Mouse (Mus musculus) testis, postnatal 10 days (tissue): ENCODE data around the gene Ppp1r3f.

Experiments
- DNase-seq: peaks from one replicate; pipeline ENCODE4 v3.0.0; 2021; ENCODE audit warnings: low spot score

Gene Ppp1r3f

GRCm38 (mm10) chrX:7574087-7574884 lies at the start of gene Ppp1r3f:
Ppp1r3f (minus strand) TSS chrX:7574283.
- peak; percentile 92 for DNase-seq

GRCm38 (mm10) chrX:7617889-7618551 lies 43.9 kb upstream of the Ppp1r3f start:
- DNase-seq: no peak

GRCm38 (mm10) chrX:7610536-7611258 lies 36.6 kb upstream of the Ppp1r3f start:
- no peak for DNase-seq

GRCm38 (mm10) chrX:7610035-7610434 lies 36.0 kb upstream of the Ppp1r3f start:
- no peak for DNase-seq

- no peak for DNase-seq
Measured at GRCm38 (mm10) chrX:7606783-7607182, 32.7 kb upstream of the Ppp1r3f start, which contains the start of gene Cacna1f. Cacna1f (plus strand) TSS chrX:7607083.

- no peak for DNase-seq
Measured at GRCm38 (mm10) chrX:7605575-7605941, 31.5 kb upstream of the Ppp1r3f start.

GRCm38 (mm10) chrX:7604879-7605574 lies 30.9 kb upstream of the Ppp1r3f start, which contains the start of gene Ccdc22:
Ccdc22 (minus strand) TSS chrX:7605517.
- DNase-seq: peak; percentile 82

GRCm38 (mm10) chrX:7604004-7604403 lies 29.9 kb upstream of the Ppp1r3f start:
- DNase-seq: no peak

- no peak for DNase-seq
Measured at GRCm38 (mm10) chrX:7595371-7595770, 21.3 kb upstream of the Ppp1r3f start.

GRCm38 (mm10) chrX:7586356-7586755 lies 12.3 kb upstream of the Ppp1r3f start:
- DNase-seq: no peak

GRCm38 (mm10) chrX:7583881-7584280 lies 9.8 kb upstream of the Ppp1r3f start:
- DNase-seq: no peak

- no peak for DNase-seq
Measured at GRCm38 (mm10) chrX:7581151-7581550, 7.1 kb upstream of the Ppp1r3f start.

- no peak for DNase-seq
Measured at GRCm38 (mm10) chrX:7574885-7575231, 775 bp upstream of the Ppp1r3f start.

GRCm38 (mm10) chrX:7573176-7574086 lies 652 bp downstream of the Ppp1r3f start, which contains the start of gene Foxp3:
Foxp3 (plus strand) TSS chrX:7573644.
- peak; percentile 71 for DNase-seq

- no peak for DNase-seq
Measured at GRCm38 (mm10) chrX:7572466-7572865, 1.6 kb downstream of the Ppp1r3f start.

- DNase-seq: no peak
Measured at GRCm38 (mm10) chrX:7571565-7572136, 2.4 kb downstream of the Ppp1r3f start.

GRCm38 (mm10) chrX:7570481-7571175 lies 3.5 kb downstream of the Ppp1r3f start:
- no peak for DNase-seq

- DNase-seq: no peak
Measured at GRCm38 (mm10) chrX:7567491-7567890, 6.6 kb downstream of the Ppp1r3f start.

- DNase-seq: no peak
Measured at GRCm38 (mm10) chrX:7566352-7566751, 7.7 kb downstream of the Ppp1r3f start.

GRCm38 (mm10) chrX:7563076-7563475 lies 11.0 kb downstream of the Ppp1r3f start:
- no peak for DNase-seq
